Mouse (Mus musculus) bone marrow macrophage, adult 2 months (primary cell): ENCODE measurements around the gene Slc44a3.

ENCODE experiments used
- CTCF ChIP-seq: IDR thresholded peaks from 2 replicates; pipeline ENCODE4 v1.5.1; 2012; ENCODE audit warnings: low read depth, mild to moderate bottlenecking, low read length, moderate library complexity
- POLR2A ChIP-seq: IDR thresholded peaks from 2 replicates; pipeline ENCODE4 v1.6.1; 2012; ENCODE audit warnings: mild to moderate bottlenecking, low read depth, low read length, borderline replicate concordance

DNA sequence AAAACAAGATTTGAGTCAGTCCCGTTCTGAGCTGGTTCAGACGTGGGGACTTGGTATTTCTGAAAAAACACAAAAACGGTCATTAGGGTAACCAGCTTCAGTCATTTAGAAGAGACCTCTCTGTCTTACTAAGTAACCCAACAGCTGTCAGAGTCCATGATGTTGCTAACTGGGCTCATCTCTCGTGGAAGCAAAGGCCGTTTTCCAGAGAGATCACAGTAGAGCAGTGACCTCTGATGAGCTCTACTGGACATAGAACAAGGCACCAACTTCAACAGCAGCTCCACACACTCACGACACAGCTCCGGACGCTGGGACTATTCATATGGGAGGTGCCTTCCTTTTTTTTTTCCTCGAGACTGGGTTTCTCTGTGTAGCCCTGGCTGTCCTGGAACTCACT is 35.7 kb upstream of the Slc44a3 start:
- no peak for TF ChIP-seq CTCF
- TF ChIP-seq POLR2A: no peak
